Mouse (Mus musculus) lung, adult 2 months (tissue): ENCODE data around the gene Igf2bp1.
"Not testable (repeated sequence)": the region's sequence is repeated elsewhere in the genome, so short reads cannot be mapped to it uniquely, and the experiment has no call there.

Experiments used
- CTCF ChIP-seq: fragments of 200-500 bp; IDR thresholded peaks from 2 replicates; pipeline ENCODE4 v1.5.1; 2011; ENCODE audit warnings: mild to moderate bottlenecking, low read length, control low read depth; ENCODE audit not compliant: insufficient read depth
- POLR2A ChIP-seq: fragments of 200-500 bp; IDR thresholded peaks from 2 replicates; pipeline ENCODE4 v1.6.1; 2011; ENCODE audit warnings: low read depth, mild to moderate bottlenecking, control low read depth, low read length, borderline replicate concordance; ENCODE audit errors: extremely low read depth

- not testable (repeated sequence) for TF ChIP-seq CTCF, POLR2A
These were observed 73.6 kb downstream of the Igf2bp1 start for GRCm38 (mm10) chr11:95932168-95932567.
